ENCODE assay signal across 9 mouse cellular contexts in the genomic region with DNA sequence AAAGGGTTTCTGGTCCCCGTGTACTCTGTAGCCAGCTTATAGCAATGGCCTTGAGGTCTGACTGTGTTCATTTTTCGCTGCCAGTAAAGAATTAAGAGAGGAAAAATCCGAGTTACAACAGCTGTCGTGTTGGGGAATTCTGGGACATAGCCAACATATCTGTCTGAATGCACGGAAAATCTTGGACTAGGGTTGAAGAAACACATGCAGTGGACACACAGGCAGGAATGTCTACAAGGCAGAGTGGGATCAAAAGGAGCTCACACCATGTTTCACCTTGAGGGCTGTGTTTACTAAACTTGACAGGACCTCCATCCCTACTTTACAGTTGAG. TPM values are rescaled to one million over a fixed set of nuclear protein-coding genes. Genes with fewer than 3 reads are reported as not detected.
DNase-seq lines count a peak whose midpoint lies in the region; ATAC-seq and TF ChIP-seq lines count a peak whose summit lies in the region.
"Had no signal": no experiment of that assay in that cellular context is flagged by ENCODE, and none has a peak within 500 bp of the region (broad histone marks: within the 10 kb centered on the region; RNA-seq: fewer than 3 reads in every experiment).

No protein-coding gene starts in this region.

- no peak overlapping the region for H3K27ac ChIP-seq in heart, embryonic 13.5 days (replicated peaks)
- no peak overlapping the region for H3K27ac ChIP-seq in heart, postnatal 0 days (ENCODE audit: low read depth)
- no peak overlapping the region for H3K27ac ChIP-seq in liver, postnatal 0 days (ENCODE audit: low read depth)

- H3K4me1 ChIP-seq in heart, embryonic 13.5 days, result peaks cover 7% of the 10 kb centered on the region; the same call in 1 of the 2 replicates
- peaks cover 4% of the 10 kb centered on the region; the same call in 1 of the 2 replicates for H3K4me1 ChIP-seq in heart, postnatal 0 days (ENCODE audit: control insufficient read depth, insufficient read depth)
- H3K4me1 ChIP-seq in liver, postnatal 0 days (ENCODE audit: insufficient read depth), result no peaks in the 10 kb centered on the region

- WGBS in heart, embryonic 13.5 days, result 23% methylated on average over 5 of the region's 5 CpGs
- WGBS in heart, postnatal 0 days, result 16% methylated on average over 5 of the region's 5 CpGs
- 19% methylated on average over 5 of the region's 5 CpGs for WGBS in liver, postnatal 0 days (ENCODE audit: insufficient replicate concordance)

- no peaks in the 10 kb centered on the region for H3K27me3 ChIP-seq in heart, embryonic 13.5 days (replicated peaks)
- H3K27me3 ChIP-seq in heart, postnatal 0 days (ENCODE audit: control insufficient read depth, insufficient read depth, low read length), result no peaks in the 10 kb centered on the region
- H3K27me3 ChIP-seq in liver, postnatal 0 days (ENCODE audit: insufficient read depth, low read length), result no peaks in the 10 kb centered on the region
- H3K27me3 ChIP-seq: Patski had no signal

- H3K4me3 ChIP-seq in heart, embryonic 13.5 days, result peak overlapping the region; percentile 62
- H3K4me3 ChIP-seq in heart, postnatal 0 days (ENCODE audit: low read depth, low read length), result peak overlapping the region; percentile 50
- peak overlapping the region; percentile 63 for H3K4me3 ChIP-seq in liver, postnatal 0 days (ENCODE audit: low read depth, low read length)

- TF ChIP-seq EP300 in heart, postnatal 0 days (IDR thresholded peaks at IDR 0.05; ENCODE audit: low read depth), result no peak
- TF ChIP-seq EP300 in liver, postnatal 0 days (IDR thresholded peaks at IDR 0.05; ENCODE audit: low read depth), result no peak

- peak overlapping the region; percentile 86 for H3K9ac ChIP-seq in heart, embryonic 13.5 days
- 0 out of 2 replicates have a peak overlapping the region, but pooled peaks have one; percentile 17 for H3K9ac ChIP-seq in heart, postnatal 0 days (replicated peaks; ENCODE audit: low read depth, low read length)
- H3K9ac ChIP-seq in liver, postnatal 0 days (replicated peaks), result peak overlapping the region; percentile 70; the same call in 1 of the 2 replicates

- no peaks in the 10 kb centered on the region for H3K9me3 ChIP-seq in heart, embryonic 13.5 days
- H3K9me3 ChIP-seq in heart, postnatal 0 days (replicated peaks; ENCODE audit: control insufficient read depth, low read length), result no peaks in the 10 kb centered on the region
- H3K9me3 ChIP-seq in liver, postnatal 0 days (ENCODE audit: low read length), result no peaks in the 10 kb centered on the region

- no peak for ATAC-seq in heart, embryonic 13.5 days (ENCODE audit: extremely low read depth, insufficient number of reproducible peaks, low FRiP score, low TSS enrichment)
- no peak for ATAC-seq in heart, postnatal 0 days (ENCODE audit: insufficient read depth, low read depth)
- no peak for ATAC-seq in liver, postnatal 0 days

- DNase-seq in heart, postnatal 14 days, result no peak
- DNase-seq in NIH3T3 (ENCODE audit: low read depth), result peak; percentile 44
- no peak for DNase-seq in heart, postnatal 0 days (ENCODE audit: low spot score)
- no peak for DNase-seq in liver, postnatal 0 days
- no peak for DNase-seq in gastrocnemius, postnatal 14 days
- DNase-seq in testis, postnatal 14 days (ENCODE audit: low spot score), result no peak
- no peak for DNase-seq in T-cell, adult 2 months (ENCODE audit: low spot score)

- TF ChIP-seq CTCF in heart, postnatal 0 days (IDR thresholded peaks at IDR 0.05; ENCODE audit: low read depth), result no peak
- no peak for TF ChIP-seq CTCF in liver, postnatal 0 days (IDR thresholded peaks at IDR 0.05; ENCODE audit: low read depth)

- intact Hi-C loops in heart, postnatal 14 days (cut with DNase I), result no loop called here
- intact Hi-C loops in gastrocnemius, postnatal 14 days (cut with DNase I; ENCODE audit: low total_unique reads), result no loop called here

- H3K36me3 ChIP-seq in heart, embryonic 13.5 days, result peaks cover 12% of the 10 kb centered on the region
- H3K36me3 ChIP-seq in heart, postnatal 0 days (replicated peaks; ENCODE audit: control insufficient read depth, insufficient read depth, low read length), result peaks cover 6% of the 10 kb centered on the region; the same call in 1 of the 2 replicates
- H3K36me3 ChIP-seq in liver, postnatal 0 days (replicated peaks; ENCODE audit: insufficient read depth, low read length), result no peaks in the 10 kb centered on the region

- H3K4me2 ChIP-seq in heart, embryonic 13.5 days, result peak overlapping the region; percentile 70
- H3K4me2 ChIP-seq in heart, postnatal 0 days (ENCODE audit: low read depth, low read length), result peak overlapping the region; percentile 56
- peak overlapping the region; percentile 75 for H3K4me2 ChIP-seq in liver, postnatal 0 days (ENCODE audit: low read depth, low read length)

RNA-seq across cellular contexts. Expression of gene Rsl1, which starts 0.7 kb away (rescaled TPM):
- 4.6 and 6.1 TPM in 2 replicates for polyA plus RNA-seq in heart, embryonic 13.5 days (2015; fragmentation: Nextera tagmentation; extraction: Ambion mirVana)
- 1 to 10 TPM; 2.9 to 4.0 TPM for total RNA-seq in heart, postnatal 14 days (2021)
- 0.73 and 1.4 TPM in 2 replicates for total RNA-seq in heart, postnatal 0 days (2014; rRNA removed; ENCODE audit: low replicate concordance)
- 3.2 and 3.5 TPM in 2 replicates for polyA plus RNA-seq in heart, postnatal 0 days (2015; fragmentation: Nextera tagmentation; extraction: Ambion mirVana)
- polyA plus RNA-seq in liver, postnatal 0 days (2015; fragmentation: Nextera tagmentation; extraction: Ambion mirVana), result 2.0 and 2.1 TPM in 2 replicates
- total RNA-seq in gastrocnemius, postnatal 14 days (2021), result 1 to 10 TPM; 1.5 to 1.7 TPM

RNA-seq across cellular contexts. Expression of gene Zfp455, which starts 20.6 kb away (rescaled TPM):
- 0.94 and 1.2 TPM in 2 replicates for polyA plus RNA-seq in heart, embryonic 13.5 days (2015; fragmentation: Nextera tagmentation; extraction: Ambion mirVana)
- 1 to 10 TPM in 1 of 2 experiments, under 1 TPM in 1; 0.95 to 1.0 TPM for total RNA-seq in heart, postnatal 14 days (2021)
- 0.27 and 0.66 TPM in 2 replicates for total RNA-seq in heart, postnatal 0 days (2014; rRNA removed; ENCODE audit: low replicate concordance)
- polyA plus RNA-seq in heart, postnatal 0 days (2015; fragmentation: Nextera tagmentation; extraction: Ambion mirVana), result 0.48 and 0.59 TPM in 2 replicates
- polyA plus RNA-seq in liver, postnatal 0 days (2015; fragmentation: Nextera tagmentation; extraction: Ambion mirVana), result 0.43 and 0.53 TPM in 2 replicates
- total RNA-seq in gastrocnemius, postnatal 14 days (2021), result under 1 TPM; 0.44 to 0.66 TPM

RNA-seq across cellular contexts. Expression of gene Zfp759, which starts 52.2 kb away (rescaled TPM):
- polyA plus RNA-seq in heart, embryonic 13.5 days (2015; fragmentation: Nextera tagmentation; extraction: Ambion mirVana), result 1.4 and 1.5 TPM in 2 replicates
- total RNA-seq in heart, postnatal 14 days (2021), result 1 to 10 TPM; 4.0 to 6.5 TPM
- 0.08 and 0.11 TPM in 2 replicates for total RNA-seq in heart, postnatal 0 days (2014; rRNA removed; ENCODE audit: low replicate concordance)
- polyA plus RNA-seq in heart, postnatal 0 days (2015; fragmentation: Nextera tagmentation; extraction: Ambion mirVana), result 1.2 TPM in 2 replicates
- polyA plus RNA-seq in liver, postnatal 0 days (2015; fragmentation: Nextera tagmentation; extraction: Ambion mirVana), result 0.40 and 0.56 TPM in 2 replicates
- total RNA-seq in gastrocnemius, postnatal 14 days (2021), result 1 to 10 TPM; 3.2 to 3.3 TPM

RNA-seq across cellular contexts. Expression of gene Rslcan18, which starts 57.6 kb away (rescaled TPM):
- polyA plus RNA-seq in heart, embryonic 13.5 days (2015; fragmentation: Nextera tagmentation; extraction: Ambion mirVana), result 0.11 and 0.60 TPM in 2 replicates
- 1 to 10 TPM in 1 of 2 experiments, under 1 TPM in 1; 0.88 to 1.1 TPM for total RNA-seq in heart, postnatal 14 days (2021)
- 0.15 TPM in 1 of 2 replicates, not detected in the other for total RNA-seq in heart, postnatal 0 days (2014; rRNA removed; ENCODE audit: low replicate concordance)
- 0.16 and 0.22 TPM in 2 replicates for polyA plus RNA-seq in heart, postnatal 0 days (2015; fragmentation: Nextera tagmentation; extraction: Ambion mirVana)
- polyA plus RNA-seq in liver, postnatal 0 days (2015; fragmentation: Nextera tagmentation; extraction: Ambion mirVana), result 0.13 and 0.18 TPM in 2 replicates
- under 1 TPM; 0.29 to 0.53 TPM for total RNA-seq in gastrocnemius, postnatal 14 days (2021)

Comparison
In these comparisons a context has a peak if more than half of its experiments do, and no peak if none do; other contexts are left out.
1. H3K9ac ChIP-seq: peak in every context shown above with its lines; median percentile 86 in heart, embryonic 13.5 days; 70 in liver, postnatal 0 days; 17 in heart, postnatal 0 days.